Mouse (Mus musculus): ENCODE data around the gene Car14.

The Car14 gene

GRCm38 (mm10) chr3:95851317-95851716, 53.2 kb downstream of the Car14 start:
- no peak for DNase-seq

- DNase-seq: no peak
These were observed 53.9 kb downstream of the Car14 start for GRCm38 (mm10) chr3:95850611-95851010.

Data from kidney, adult 11 months (tissue).